Mouse (Mus musculus) hindbrain, embryonic 10.5 days (tissue): ENCODE results near the gene Rufy3. TPM values are rescaled to one million over a fixed set of nuclear protein-coding genes. Genes with fewer than 3 reads are reported as not detected.

Source experiments
- DNase-seq: peaks from one replicate; pipeline ENCODE4 v3.0.0-alpha.2; 2017; ENCODE audit warnings: low spot score
- H3K27ac ChIP-seq: fragments of 300-500 bp; sonication (generic); 2 replicates; pipeline ENCODE4 v1.5.1; 2016; ENCODE audit warnings: mild to moderate bottlenecking, moderate library complexity
- H3K27me3 ChIP-seq: fragments of 300-500 bp; sonication (generic); 2 replicates; pipeline ENCODE4 v1.6.1; 2016; ENCODE audit warnings: mild to moderate bottlenecking; ENCODE audit not compliant: poor library complexity, insufficient read depth, severe bottlenecking
- H3K36me3 ChIP-seq: fragments of 300-500 bp; sonication (generic); 2 replicates; pipeline ENCODE4 v1.6.1; 2016; ENCODE audit warnings: mild to moderate bottlenecking, moderate library complexity
- H3K4me1 ChIP-seq: fragments of 300-500 bp; sonication (generic); replicated peaks from 2 replicates; pipeline ENCODE4 v1.6.1; 2016; ENCODE audit warnings: mild to moderate bottlenecking
- H3K4me3 ChIP-seq: fragments of 300-500 bp; sonication (generic); 2 replicates; pipeline ENCODE4 v1.5.1; 2016; ENCODE audit warnings: mild to moderate bottlenecking, moderate library complexity
- H3K9me3 ChIP-seq: fragments of 300-500 bp; sonication (generic); 2 replicates; pipeline ENCODE4 v1.6.1; 2016; ENCODE audit warnings: mild to moderate bottlenecking, moderate library complexity
- WGBS: fragments of 180-500 bp; shearing (Covaris S2); methylation state at CpG from one replicate; pipeline ENCODE4 v1.1.7; 2016; 5-methylcytosine and 5-hydroxymethylcytosine counted together
- polyA plus RNA-seq: library from polyadenylated mRNA; unstranded; fragments of >200 nt; fragmentation: Nextera tagmentation; extraction: Ambion mirVana; gene quantifications from 2 replicates; pipeline ENCODE4 v1.2.1, GENCODE M21; 2016

The Rufy3 gene
- polyA plus RNA-seq, 1 experiment from 2014 or later = 103 TPM

GRCm38 (mm10) chr5:88561080-88561814 lies 3.6 kb upstream of the Rufy3 start:
- H3K36me3 ChIP-seq = peaks cover 15% of the 10 kb centered on the region
- no peak overlapping the region for H3K27ac ChIP-seq
- H3K4me3 ChIP-seq = no peak overlapping the region
- H3K9me3 ChIP-seq = no peaks in the 10 kb centered on the region
- WGBS = 82% methylated on average over 9 of the region's 9 CpGs
- DNase-seq = no peak
- no peaks in the 10 kb centered on the region for H3K27me3 ChIP-seq
- peaks cover 17% of the 10 kb centered on the region for H3K4me1 ChIP-seq

DNA sequence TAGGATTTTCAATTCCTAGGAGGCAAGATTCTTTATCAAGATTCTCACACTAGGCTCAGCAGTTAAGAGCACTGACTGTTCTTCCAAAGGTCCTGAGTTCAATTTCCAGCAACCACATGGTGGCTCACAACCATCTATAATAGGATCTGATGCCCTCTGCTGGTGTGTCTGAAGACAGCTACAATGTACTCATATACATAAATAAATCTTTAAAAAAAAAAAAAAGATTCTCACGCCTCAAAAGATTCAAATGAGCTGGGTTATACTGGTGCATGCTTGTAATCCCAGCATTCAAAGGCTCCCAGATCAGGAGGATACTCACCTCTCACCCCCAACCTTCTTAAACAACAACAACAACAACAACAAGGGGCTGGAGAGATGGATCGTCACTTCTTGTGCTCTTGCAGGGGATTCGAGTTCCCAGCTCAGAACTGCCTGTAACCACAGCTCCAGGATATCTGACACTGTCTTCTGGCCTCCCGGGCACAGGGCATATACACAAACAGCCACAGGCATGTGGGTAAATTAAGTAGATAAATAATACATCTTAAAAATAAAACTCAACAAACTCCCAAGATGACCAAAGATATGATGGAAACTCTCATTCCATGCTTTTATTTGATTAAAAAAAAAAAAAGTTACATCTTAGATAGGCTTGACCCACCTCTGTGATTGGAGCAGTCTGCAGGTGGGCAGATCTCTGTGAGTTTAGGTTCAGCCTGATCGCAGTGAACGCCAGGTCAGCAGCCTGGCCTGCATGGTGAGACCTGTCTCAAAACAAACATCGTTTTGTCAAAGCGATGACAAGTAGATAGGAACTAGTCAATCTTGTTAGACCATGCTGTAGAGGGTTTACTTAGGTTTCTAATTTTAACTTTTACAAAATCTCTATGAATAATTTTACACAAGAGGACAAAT lies 1.7 kb upstream of the Rufy3 start:
- H3K4me3 ChIP-seq = no peak overlapping the region
- H3K4me1 ChIP-seq = peaks cover 21% of the 10 kb centered on the region
- H3K36me3 ChIP-seq = peaks cover 2% of the 10 kb centered on the region; the same call in 1 of the 2 replicates
- 75% methylated on average over 8 of the region's 8 CpGs for WGBS
- no peak overlapping the region for H3K27ac ChIP-seq
- DNase-seq = no peak
- H3K9me3 ChIP-seq = no peaks in the 10 kb centered on the region
- no peaks in the 10 kb centered on the region for H3K27me3 ChIP-seq

DNA sequence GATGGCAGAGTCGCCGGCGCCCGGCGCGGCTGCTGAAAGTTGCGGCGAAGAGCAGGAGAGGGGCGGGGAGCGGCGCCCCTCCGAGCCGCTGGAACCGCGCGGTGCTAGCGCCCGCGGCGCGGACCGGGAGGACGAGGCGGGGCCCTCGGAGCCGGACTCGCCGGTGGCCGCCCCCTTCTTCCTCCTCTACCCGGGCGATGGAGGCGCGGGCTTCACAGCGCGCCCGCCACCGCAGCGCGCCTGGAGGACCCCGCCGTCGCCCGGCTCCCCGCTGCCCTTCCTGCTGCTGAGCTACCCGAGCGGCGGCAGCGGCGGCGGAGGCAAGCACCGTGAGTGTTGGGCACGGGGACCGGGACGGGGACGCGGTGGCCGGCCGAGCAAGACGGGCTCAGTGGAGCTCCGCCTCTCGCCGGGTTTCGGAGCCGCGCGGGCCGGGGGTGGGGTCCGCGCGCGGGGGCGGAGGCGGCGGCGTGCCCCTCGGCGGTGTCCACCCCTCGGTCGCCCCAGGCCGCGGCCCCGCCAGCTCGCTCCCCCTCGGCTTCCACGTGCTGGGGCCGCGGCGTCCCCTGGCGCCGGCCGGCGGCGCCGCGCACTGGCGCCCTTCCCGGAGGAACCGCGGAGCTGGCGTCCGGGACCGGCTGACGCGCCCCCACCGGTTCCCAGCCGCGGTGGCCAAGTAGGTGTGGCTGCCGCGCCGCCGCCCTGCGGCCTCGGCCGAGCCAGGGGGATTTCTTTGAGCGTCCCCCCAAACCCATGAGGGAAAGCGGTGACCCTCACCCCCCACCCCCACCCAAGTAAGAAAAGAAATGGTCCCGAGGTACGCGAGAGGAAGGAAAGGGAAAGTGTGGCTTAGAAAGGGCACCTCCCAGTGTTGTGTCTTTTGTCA lies 551 bp downstream of the Rufy3 start:
- H3K4me3 ChIP-seq = peak overlapping the region; percentile 93
- H3K9me3 ChIP-seq = no peaks in the 10 kb centered on the region
- DNase-seq = peak; percentile 61
- no peaks in the 10 kb centered on the region for H3K27me3 ChIP-seq
- peaks cover 21% of the 10 kb centered on the region for H3K4me1 ChIP-seq
- H3K36me3 ChIP-seq = peaks cover 14% of the 10 kb centered on the region
- H3K27ac ChIP-seq = peak overlapping the region; percentile 96
- under 1% methylated on average over 117 of the region's 119 CpGs for WGBS

DNA sequence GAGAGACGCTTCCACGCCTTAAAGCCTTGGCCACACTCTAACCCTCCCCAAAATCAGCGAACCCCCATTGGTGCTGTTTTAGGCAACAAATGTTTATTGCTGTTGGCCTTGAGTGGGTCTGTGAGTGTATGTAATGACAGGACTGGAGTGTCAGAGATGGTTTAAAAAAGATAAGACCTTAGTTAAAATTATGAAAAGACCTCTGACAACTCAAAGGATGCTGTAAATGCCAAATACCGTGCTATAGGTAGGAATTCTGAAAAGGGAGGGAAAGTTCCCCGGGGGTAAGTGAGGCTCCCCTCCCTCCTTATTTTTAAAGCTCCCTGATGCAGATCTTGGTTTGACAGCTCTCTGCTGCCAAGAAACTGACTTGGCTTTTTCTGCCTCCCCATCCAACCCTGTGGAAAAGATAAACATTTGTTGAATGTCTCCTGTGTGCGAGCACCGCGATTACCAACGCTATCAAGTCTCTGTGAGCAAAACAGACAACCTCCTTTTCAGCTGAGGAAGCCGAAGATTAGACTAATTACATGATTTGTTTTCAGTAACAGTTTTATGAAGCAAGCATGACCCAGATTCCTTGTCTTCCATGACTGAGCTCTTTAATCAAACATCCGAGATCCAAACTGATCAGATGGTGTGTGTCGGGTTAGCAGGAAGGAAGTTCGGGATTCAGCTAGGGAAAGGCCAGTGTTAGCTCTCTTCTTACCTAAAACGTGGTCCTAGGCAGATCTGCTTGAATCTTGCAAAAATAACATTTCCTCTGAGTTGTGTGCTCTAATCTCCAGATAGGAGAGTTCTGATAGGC lies 1.4 kb downstream of the Rufy3 start:
- no peak for DNase-seq
- H3K36me3 ChIP-seq = peaks cover 22% of the 10 kb centered on the region
- peak overlapping the region; percentile 93 for H3K4me3 ChIP-seq
- peaks cover 21% of the 10 kb centered on the region for H3K4me1 ChIP-seq
- no peaks in the 10 kb centered on the region for H3K27me3 ChIP-seq
- WGBS = 11% methylated on average over 14 of the region's 14 CpGs
- H3K9me3 ChIP-seq = no peaks in the 10 kb centered on the region
- H3K27ac ChIP-seq = peak overlapping the region; percentile 96

GRCm38 (mm10) chr5:88569541-88569940 lies 4.7 kb downstream of the Rufy3 start:
- Histone ChIP-seq H3K9me3 (no peaks in the 10 kb centered on the region), H3K4me3 (no peak overlapping the region), H3K36me3 (peaks cover 33% of the 10 kb centered on the region), H3K27me3 (no peaks in the 10 kb centered on the region), H3K27ac (no peak overlapping the region), H3K4me1 (peaks cover 14% of the 10 kb centered on the region)
- 72% methylated on average over 3 of the region's 3 CpGs for WGBS
- DNase-seq = no peak

DNA sequence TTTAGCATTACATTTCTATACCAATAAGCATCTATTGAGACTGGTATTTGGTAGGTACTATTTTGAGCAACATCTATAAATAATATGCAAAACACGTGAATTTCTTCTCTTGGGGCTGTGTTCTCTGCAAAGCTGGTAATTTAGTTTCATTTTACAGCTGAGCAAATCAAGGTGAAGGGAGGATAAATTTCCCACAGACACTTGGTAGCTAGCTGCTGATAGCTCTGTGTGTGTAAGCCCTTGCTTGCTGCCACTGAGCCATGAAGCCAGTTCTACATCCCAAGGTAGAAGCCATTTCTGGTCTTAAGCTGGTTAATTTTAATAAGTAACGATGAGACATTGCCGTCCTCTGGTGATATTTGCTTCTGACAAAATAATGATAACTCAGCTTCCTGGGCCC lies 10.0 kb downstream of the Rufy3 start:
- Histone ChIP-seq H3K4me3 (no peak overlapping the region), H3K4me1 (no peaks in the 10 kb centered on the region; the same call in 1 of the 2 replicates), H3K27ac (no peak overlapping the region), H3K27me3 (no peaks in the 10 kb centered on the region), H3K9me3 (no peaks in the 10 kb centered on the region), H3K36me3 (peaks cover 27% of the 10 kb centered on the region)
- DNase-seq = no peak
- 97% methylated on average over 3 of the region's 3 CpGs for WGBS

DNA sequence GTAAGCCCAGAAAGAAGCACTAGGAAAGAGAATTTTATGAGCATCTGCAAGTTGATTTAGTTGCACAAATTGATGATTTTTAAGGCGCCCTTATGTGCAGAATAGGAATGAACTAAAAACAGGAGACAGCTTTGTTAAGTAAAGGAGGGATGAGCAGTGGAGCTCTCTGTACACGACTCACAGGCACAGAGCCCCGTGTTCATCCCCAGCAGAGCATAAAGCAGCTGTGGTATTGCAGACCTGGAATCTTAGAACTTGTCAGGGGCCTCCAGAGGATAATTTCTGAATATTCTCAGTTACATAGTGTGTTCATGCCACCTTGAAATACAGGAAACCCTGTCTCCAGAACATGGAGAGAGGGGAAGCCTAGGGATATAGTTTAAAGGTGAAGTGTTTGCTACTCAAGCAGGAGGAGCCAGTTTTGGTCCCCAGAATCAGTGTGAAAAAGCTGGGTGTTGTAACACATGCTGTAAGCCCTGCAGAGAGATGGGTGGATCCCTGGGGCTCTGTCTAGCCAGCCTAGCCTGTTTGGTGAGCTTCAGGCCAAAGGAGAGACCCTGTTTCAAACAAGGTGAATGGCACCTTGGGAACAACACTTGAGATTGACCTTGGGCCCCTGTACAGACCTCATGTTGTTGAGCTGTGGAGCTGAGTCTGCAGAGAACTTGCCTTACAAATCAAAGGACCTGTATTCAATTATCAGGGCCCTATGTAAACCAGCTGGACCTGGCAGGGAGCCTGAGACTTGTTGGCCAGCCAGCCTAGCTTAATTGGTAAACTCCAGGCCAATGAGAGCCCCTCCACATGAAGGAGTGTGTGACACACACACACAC lies 10.9 kb downstream of the Rufy3 start:
- Histone ChIP-seq H3K27ac (no peak overlapping the region), H3K4me3 (no peak overlapping the region), H3K27me3 (no peaks in the 10 kb centered on the region), H3K9me3 (no peaks in the 10 kb centered on the region), H3K36me3 (peaks cover 20% of the 10 kb centered on the region), H3K4me1 (no peaks in the 10 kb centered on the region; the same call in 1 of the 2 replicates)
- no peak for DNase-seq
- WGBS = 68% methylated on average over 3 of the region's 3 CpGs

DNA sequence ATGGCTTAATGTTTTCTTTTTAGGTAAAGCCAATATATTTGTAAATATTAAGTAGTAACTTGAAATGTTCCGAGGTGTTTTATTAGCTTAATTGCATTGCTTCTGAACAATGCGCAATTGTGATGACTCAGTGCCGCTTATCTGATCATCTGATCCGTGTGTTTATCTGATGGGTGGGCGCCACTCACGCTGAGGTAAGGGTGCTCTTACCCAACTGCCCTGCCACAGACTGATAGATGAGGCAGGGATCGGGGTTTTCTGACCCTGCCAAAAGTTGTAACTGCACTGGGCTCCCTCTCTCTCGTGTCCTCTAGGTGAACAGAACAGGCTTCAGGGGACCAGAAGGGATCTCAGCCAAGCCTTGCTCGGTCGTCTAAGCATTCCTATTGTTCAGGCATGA lies 15.8 kb downstream of the Rufy3 start:
- DNase-seq = no peak

GRCm38 (mm10) chr5:88581343-88581742 lies 16.5 kb downstream of the Rufy3 start:
- Histone ChIP-seq H3K27me3 (no peaks in the 10 kb centered on the region), H3K4me1 (peaks cover 28% of the 10 kb centered on the region), H3K4me3 (no peak overlapping the region), H3K27ac (no peak overlapping the region), H3K9me3 (no peaks in the 10 kb centered on the region), H3K36me3 (0 out of 2 replicates have a peak, but pooled peaks cover 4% of the 10 kb centered on the region)
- WGBS = 93% methylated on average over 6 of the region's 6 CpGs
- no peak for DNase-seq

More for the DNA sequence above, 15.8 kb downstream of the Rufy3 start:
- H3K27ac ChIP-seq = no peak overlapping the region
- 0 out of 2 replicates have a peak, but pooled peaks cover 4% of the 10 kb centered on the region for H3K36me3 ChIP-seq
- peaks cover 21% of the 10 kb centered on the region for H3K4me1 ChIP-seq
- H3K27me3 ChIP-seq = no peaks in the 10 kb centered on the region
- no peaks in the 10 kb centered on the region for H3K9me3 ChIP-seq
- H3K4me3 ChIP-seq = no peak overlapping the region
- 87% methylated on average over 10 of the region's 10 CpGs for WGBS

DNA sequence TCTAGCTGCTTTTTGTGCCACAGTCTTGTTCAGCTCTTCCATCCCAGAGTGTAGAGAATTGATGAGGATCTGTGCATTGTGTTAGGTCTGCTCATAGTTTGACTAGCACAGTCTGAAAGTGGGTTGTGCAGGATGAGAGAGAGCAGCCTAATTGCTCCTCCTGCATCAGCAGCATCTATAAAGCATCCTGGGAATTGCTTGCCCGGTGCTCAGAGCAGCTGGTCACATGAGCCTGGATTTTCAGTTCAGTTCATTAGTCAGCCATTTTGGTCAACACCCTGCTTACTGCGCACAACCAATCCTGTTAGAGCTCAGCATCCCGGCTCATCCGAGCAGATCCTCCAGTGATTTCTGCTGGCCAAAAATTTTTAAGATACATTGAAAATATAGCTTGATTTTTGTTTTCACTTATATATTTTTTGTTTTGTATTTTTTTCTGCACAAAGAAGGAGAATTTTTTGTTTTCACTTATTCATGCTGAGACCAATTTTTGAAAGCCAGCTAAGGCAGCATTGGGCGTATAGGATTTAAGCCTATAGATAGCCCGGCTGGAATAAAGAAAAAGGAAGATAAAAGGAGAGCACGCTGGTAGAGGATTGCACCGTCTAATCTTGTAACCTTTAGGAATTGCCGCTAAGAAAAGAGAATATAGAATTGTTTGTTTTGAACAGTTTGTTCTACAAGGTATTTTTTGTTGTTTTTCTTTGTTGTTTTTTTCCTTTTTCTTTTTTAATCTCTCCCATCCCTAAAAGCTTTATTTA lies 18.6 kb downstream of the Rufy3 start:
- Histone ChIP-seq H3K36me3 (no peaks in the 10 kb centered on the region), H3K9me3 (no peaks in the 10 kb centered on the region), H3K27me3 (no peaks in the 10 kb centered on the region), H3K27ac (peak overlapping the region; percentile 82), H3K4me3 (peak overlapping the region; percentile 51), H3K4me1 (peaks cover 45% of the 10 kb centered on the region)
- WGBS = 45% methylated on average over 9 of the region's 9 CpGs
- peak; percentile 72 for DNase-seq
